Mouse (Mus musculus): ENCODE data around the gene Tube1. TPM values are rescaled to one million over a fixed set of nuclear protein-coding genes. Genes with fewer than 3 reads are reported as not detected.

The Tube1 gene
- total and polyA plus RNA-seq, 3 experiments, result 4.2 to 33.3 (median 24.8) TPM

GRCm38 (mm10) chr10:39108837-39109488 lies 24.8 kb upstream of the Tube1 start:
- Histone ChIP-seq H3K4me1 (ENCODE audit: insufficient read depth, low read depth, low read length) (no peaks in the 10 kb centered on the region), H3K9me3 (replicated peaks) (no peaks in the 10 kb centered on the region), H3K36me3 (replicated peaks) (no peaks in the 10 kb centered on the region), H3K4me3 (ENCODE audit: low read depth, low read length) (no peak overlapping the region), H3K27me3 (ENCODE audit: insufficient read depth, low read length) (peaks cover 26% of the 10 kb centered on the region)
- TF ChIP-seq GATA1 (IDR thresholded peaks at IDR 0.05; ENCODE audit: borderline replicate concordance, low read length) (no peak), CTCF (IDR thresholded peaks at IDR 0.05; ENCODE audit: low read depth, low read length) (no peak), POLR2AphosphoS5 (IDR thresholded peaks at IDR 0.05; ENCODE audit: insufficient replicate concordance, low read depth, low read length) (no peak), GATA2 (IDR thresholded peaks at IDR 0.05; ENCODE audit: borderline replicate concordance, low read depth, low read length) (no peak), TAL1 (conservative IDR thresholded peaks at IDR 0.05; ENCODE audit: low read depth, low read length) (no peak)
- no peak for DNase-seq (ENCODE audit: low spot score)
- ATAC-seq (ENCODE audit: extremely low read depth, insufficient number of reproducible peaks, low FRiP score, poor library complexity, severe bottlenecking), result no peak

- ATAC-seq (ENCODE audit: extremely low read depth, insufficient number of reproducible peaks, low FRiP score, poor library complexity, severe bottlenecking), result no peak
Measured at GRCm38 (mm10) chr10:39109489-39109874, 24.3 kb upstream of the Tube1 start.

GRCm38 (mm10) chr10:39121412-39121811 lies 12.4 kb upstream of the Tube1 start:
- peak; percentile 34; the same call in 1 of the 2 replicates for ATAC-seq (ENCODE audit: extremely low read depth, insufficient number of reproducible peaks, low FRiP score, poor library complexity, severe bottlenecking)
- Histone ChIP-seq H3K4me3 (ENCODE audit: low read depth, low read length) (no peak overlapping the region), H3K36me3 (replicated peaks) (no peaks in the 10 kb centered on the region), H3K4me1 (ENCODE audit: insufficient read depth, low read depth, low read length) (no peaks in the 10 kb centered on the region), H3K27me3 (ENCODE audit: insufficient read depth, low read length) (no peaks in the 10 kb centered on the region), H3K9me3 (replicated peaks) (no peaks in the 10 kb centered on the region)
- DNase-seq (ENCODE audit: low spot score), result no peak
- TF ChIP-seq TAL1 (conservative IDR thresholded peaks at IDR 0.05; ENCODE audit: low read depth, low read length) (no peak), CTCF (IDR thresholded peaks at IDR 0.05; ENCODE audit: low read depth, low read length) (no peak), GATA1 (IDR thresholded peaks at IDR 0.05; ENCODE audit: borderline replicate concordance, low read length) (no peak), GATA2 (IDR thresholded peaks at IDR 0.05; ENCODE audit: borderline replicate concordance, low read depth, low read length) (no peak), POLR2AphosphoS5 (IDR thresholded peaks at IDR 0.05; ENCODE audit: insufficient replicate concordance, low read depth, low read length) (no peak)

More at GRCm38 (mm10) chr10:39109489-39109874, 24.3 kb upstream of the Tube1 start:
- Histone ChIP-seq H3K4me3 (ENCODE audit: low read depth, low read length) (no peak overlapping the region), H3K9me3 (replicated peaks) (no peaks in the 10 kb centered on the region), H3K27me3 (ENCODE audit: insufficient read depth, low read length) (peaks cover 30% of the 10 kb centered on the region), H3K36me3 (replicated peaks) (no peaks in the 10 kb centered on the region), H3K4me1 (ENCODE audit: insufficient read depth, low read depth, low read length) (no peaks in the 10 kb centered on the region)
- DNase-seq (ENCODE audit: low spot score), result no peak
- TF ChIP-seq POLR2AphosphoS5 (IDR thresholded peaks at IDR 0.05; ENCODE audit: insufficient replicate concordance, low read depth, low read length), result no peak
- no peak for TF ChIP-seq GATA2 (IDR thresholded peaks at IDR 0.05; ENCODE audit: borderline replicate concordance, low read depth, low read length)
- no peak for TF ChIP-seq GATA1 (IDR thresholded peaks at IDR 0.05; ENCODE audit: borderline replicate concordance, low read length)
- no peak for TF ChIP-seq TAL1 (conservative IDR thresholded peaks at IDR 0.05; ENCODE audit: low read depth, low read length)

- no peak overlapping the region for H3K4me3 ChIP-seq (ENCODE audit: low read depth, low read length)
- peaks cover 62% of the 10 kb centered on the region for H3K36me3 ChIP-seq (replicated peaks)
Measured at GRCm38 (mm10) chr10:39137766-39138165, 4.0 kb downstream of the Tube1 start.

GRCm38 (mm10) chr10:39138761-39139160 lies 5.0 kb downstream of the Tube1 start:
- Histone ChIP-seq H3K4me3 (ENCODE audit: low read depth, low read length) (no peak overlapping the region), H3K36me3 (replicated peaks) (peaks cover 70% of the 10 kb centered on the region), H3K4me1 (ENCODE audit: insufficient read depth, low read depth, low read length) (peaks cover 16% of the 10 kb centered on the region), H3K27me3 (ENCODE audit: insufficient read depth, low read length) (peaks cover 5% of the 10 kb centered on the region; the same call in 1 of the 2 replicates), H3K9me3 (replicated peaks) (no peaks in the 10 kb centered on the region)
- DNase-seq (ENCODE audit: low spot score) (no peak), ATAC-seq (ENCODE audit: extremely low read depth, insufficient number of reproducible peaks, low FRiP score, poor library complexity, severe bottlenecking) (no peak)
- no peak for TF ChIP-seq CTCF (IDR thresholded peaks at IDR 0.05; ENCODE audit: low read depth, low read length)
- no peak for TF ChIP-seq TAL1 (conservative IDR thresholded peaks at IDR 0.05; ENCODE audit: low read depth, low read length)
- no peak for TF ChIP-seq GATA1 (IDR thresholded peaks at IDR 0.05; ENCODE audit: borderline replicate concordance, low read length)
- no peak for TF ChIP-seq GATA2 (IDR thresholded peaks at IDR 0.05; ENCODE audit: borderline replicate concordance, low read depth, low read length)
- TF ChIP-seq POLR2AphosphoS5 (IDR thresholded peaks at IDR 0.05; ENCODE audit: insufficient replicate concordance, low read depth, low read length), result no peak

More at GRCm38 (mm10) chr10:39137766-39138165, 4.0 kb downstream of the Tube1 start:
- H3K9me3 ChIP-seq (replicated peaks), result no peaks in the 10 kb centered on the region
- no peak for TF ChIP-seq GATA2 (IDR thresholded peaks at IDR 0.05; ENCODE audit: borderline replicate concordance, low read depth, low read length)
- no peak for TF ChIP-seq POLR2AphosphoS5 (IDR thresholded peaks at IDR 0.05; ENCODE audit: insufficient replicate concordance, low read depth, low read length)
- no peak for TF ChIP-seq GATA1 (IDR thresholded peaks at IDR 0.05; ENCODE audit: borderline replicate concordance, low read length)
- TF ChIP-seq CTCF (IDR thresholded peaks at IDR 0.05; ENCODE audit: low read depth, low read length), result no peak
- TF ChIP-seq TAL1 (conservative IDR thresholded peaks at IDR 0.05; ENCODE audit: low read depth, low read length), result no peak
- H3K27me3 ChIP-seq (ENCODE audit: insufficient read depth, low read length), result peaks cover 6% of the 10 kb centered on the region; the same call in 1 of the 2 replicates
- ATAC-seq (ENCODE audit: extremely low read depth, insufficient number of reproducible peaks, low FRiP score, poor library complexity, severe bottlenecking), result no peak
- peaks cover 21% of the 10 kb centered on the region for H3K4me1 ChIP-seq (ENCODE audit: insufficient read depth, low read depth, low read length)
- DNase-seq (ENCODE audit: low spot score), result no peak

- H3K36me3 ChIP-seq (replicated peaks), result peaks cover 83% of the 10 kb centered on the region
- no peaks in the 10 kb centered on the region for H3K27me3 ChIP-seq (ENCODE audit: insufficient read depth, low read length)
- TF ChIP-seq TAL1 (conservative IDR thresholded peaks at IDR 0.05; ENCODE audit: low read depth, low read length), result no peak
- TF ChIP-seq GATA2 (IDR thresholded peaks at IDR 0.05; ENCODE audit: borderline replicate concordance, low read depth, low read length), result no peak
- TF ChIP-seq GATA1 (IDR thresholded peaks at IDR 0.05; ENCODE audit: borderline replicate concordance, low read length), result no peak
- no peak for TF ChIP-seq CTCF (IDR thresholded peaks at IDR 0.05; ENCODE audit: low read depth, low read length)
- no peak for TF ChIP-seq POLR2AphosphoS5 (IDR thresholded peaks at IDR 0.05; ENCODE audit: insufficient replicate concordance, low read depth, low read length)
- no peak overlapping the region for H3K4me3 ChIP-seq (ENCODE audit: low read depth, low read length)
- ATAC-seq (ENCODE audit: extremely low read depth, insufficient number of reproducible peaks, low FRiP score, poor library complexity, severe bottlenecking) (no peak), DNase-seq (ENCODE audit: low spot score) (no peak)
- peaks cover under 1% of the 10 kb centered on the region; the same call in 1 of the 2 replicates for H3K4me1 ChIP-seq (ENCODE audit: insufficient read depth, low read depth, low read length)
- H3K9me3 ChIP-seq (replicated peaks), result no peaks in the 10 kb centered on the region
Measured at GRCm38 (mm10) chr10:39140843-39141242, 7.1 kb downstream of the Tube1 start.

Data from G1E (cell line).